20 mouse cellular contexts compared by ENCODE assay signal in genomic region chr2:120444486-120444885, GRCm38 (mm10).
"Had no signal": no experiment of that assay in that cellular context is flagged by ENCODE, and none has a peak within 500 bp of the region (broad histone marks: within the 10 kb centered on the region; RNA-seq: fewer than 3 reads in every experiment).

No protein-coding gene starts in this region.

- H3K4me1 ChIP-seq: heart, embryonic 15.5 days; hindbrain, embryonic 13.5 days; hindbrain, embryonic 15.5 days; intestine, embryonic 15.5 days; limb, embryonic 13.5 days; limb, embryonic 15.5 days had no signal

- H3K9ac ChIP-seq: heart, embryonic 13.5 days; heart, embryonic 15.5 days; hindbrain, embryonic 13.5 days; hindbrain, embryonic 15.5 days; intestine, embryonic 15.5 days; limb, embryonic 13.5 days; limb, embryonic 15.5 days; liver, embryonic 12.5 days; liver, embryonic 14.5 days had no signal

- H3K27me3 ChIP-seq: heart, embryonic 13.5 days; heart, embryonic 15.5 days; hindbrain, embryonic 13.5 days; hindbrain, embryonic 15.5 days; intestine, embryonic 15.5 days; limb, embryonic 13.5 days; limb, embryonic 15.5 days; liver, embryonic 12.5 days had no signal

- H3K36me3 ChIP-seq: heart, embryonic 13.5 days; heart, embryonic 15.5 days; hindbrain, embryonic 13.5 days; hindbrain, embryonic 15.5 days; intestine, embryonic 15.5 days; limb, embryonic 13.5 days; limb, embryonic 15.5 days; liver, embryonic 12.5 days had no signal

- H3K27ac ChIP-seq: heart, embryonic 13.5 days; heart, embryonic 15.5 days; hindbrain, embryonic 13.5 days; hindbrain, embryonic 15.5 days; intestine, embryonic 15.5 days; layer of hippocampus, adult 2 months; limb, embryonic 13.5 days; limb, embryonic 15.5 days; liver, embryonic 12.5 days; liver, embryonic 14.5 days had no signal

- H3K4me3 ChIP-seq: heart, embryonic 13.5 days; heart, embryonic 15.5 days; hindbrain, embryonic 13.5 days; hindbrain, embryonic 15.5 days; intestine, embryonic 15.5 days; layer of hippocampus, adult 2 months; limb, embryonic 13.5 days; limb, embryonic 15.5 days; liver, embryonic 12.5 days had no signal

- DNase-seq: heart, adult 18-20 months; heart, postnatal 14 days; heart, postnatal 36 days; kidney, adult 18-20 months; kidney, adult 8-10 months; kidney, postnatal 10 days; kidney, postnatal 25 days; kidney, postnatal 4 days; layer of hippocampus, postnatal 36 days; left cerebral cortex, postnatal 4 days had no signal
